Mouse (Mus musculus) inflammation-experienced regulatory T-cells, adult 6 months (primary cell): Measurements from ENCODE around the gene Gsc. TPM values are rescaled to one million over a fixed set of nuclear protein-coding genes. Genes with fewer than 3 reads are reported as not detected.

Source experiments
- ATAC-seq: one replicate; pipeline ENCODE4 v1.8.0; 2017
- polyA plus RNA-seq, 3 experiments: library from polyadenylated mRNA; unstranded; fragments of 100-300 nt; shearing (Covaris generic); gene quantifications; one replicate each; pipeline ENCODE4 v1.2.1; 2017

Gene Gsc
- polyA plus RNA-seq = not detected

DNA sequence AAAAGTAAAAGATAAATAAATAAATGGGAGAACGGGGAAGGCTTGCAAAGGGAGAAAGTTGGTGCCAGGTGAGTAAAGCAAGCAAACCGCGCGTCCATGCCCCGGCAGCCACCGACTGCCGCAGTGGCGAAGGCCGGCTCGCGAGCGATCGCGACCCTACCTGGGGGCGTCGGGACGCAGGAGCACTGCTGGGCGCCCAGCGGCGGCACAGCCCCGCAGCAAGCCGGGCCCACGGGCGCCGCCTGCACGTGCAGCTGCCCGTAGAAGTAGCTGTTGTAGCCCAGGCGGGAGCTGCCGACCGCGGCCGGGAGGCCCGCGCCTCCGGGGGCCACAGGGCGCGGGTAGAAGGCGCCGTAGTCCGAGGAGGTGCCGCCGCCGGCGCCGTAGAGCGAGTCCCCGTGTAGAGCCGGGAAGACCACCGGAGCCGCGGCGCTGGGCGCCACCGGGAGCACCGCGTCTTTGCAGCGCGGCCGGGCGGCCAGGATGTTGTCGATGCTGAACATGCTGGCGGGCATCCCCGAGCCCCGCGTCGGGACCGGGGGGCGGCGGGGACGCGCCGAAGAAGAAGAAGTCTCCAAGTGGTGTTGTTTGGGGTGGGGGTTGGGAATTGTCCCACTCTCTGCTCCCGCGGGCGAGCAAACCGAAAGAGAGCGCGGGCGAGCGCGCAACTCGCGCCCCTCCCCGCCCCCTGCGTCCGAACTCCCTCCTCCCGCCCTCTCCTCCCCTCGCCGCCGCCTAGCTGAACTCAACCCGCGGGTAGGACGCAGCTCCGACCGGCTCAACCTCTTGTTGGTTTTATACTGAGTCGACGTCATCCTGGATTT, at the start of gene Gsc:
Gsc (minus strand) TSS at position 730 of the 824 bp plus-strand sequence.
- ATAC-seq = no peak

- ATAC-seq = no peak
These were observed 46.6 kb upstream of the Gsc start for GRCm38 (mm10) chr12:104519721-104520120.

- no peak for ATAC-seq
These were observed 34.8 kb upstream of the Gsc start for GRCm38 (mm10) chr12:104507911-104508310.

DNA sequence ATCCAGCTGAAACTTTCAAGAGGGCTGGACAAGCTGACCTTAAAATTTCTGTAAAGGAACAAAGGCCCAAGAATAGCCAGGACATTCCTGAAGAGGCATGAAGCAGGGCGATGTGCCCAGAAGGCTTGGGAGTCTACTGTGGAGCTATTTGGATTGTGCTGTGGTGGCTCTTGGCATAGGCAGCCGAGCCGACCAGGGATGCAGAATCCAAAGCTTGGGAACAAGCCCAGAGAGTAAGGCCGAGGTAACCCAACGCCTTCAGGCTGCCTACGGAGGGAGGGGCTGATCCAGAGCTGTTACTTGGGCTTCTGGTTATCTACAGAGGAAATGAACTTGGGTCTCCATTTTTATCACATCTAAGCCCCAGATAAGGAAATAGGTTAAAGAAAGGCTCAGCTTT, 18.9 kb upstream of the Gsc start:
- no peak for ATAC-seq

DNA sequence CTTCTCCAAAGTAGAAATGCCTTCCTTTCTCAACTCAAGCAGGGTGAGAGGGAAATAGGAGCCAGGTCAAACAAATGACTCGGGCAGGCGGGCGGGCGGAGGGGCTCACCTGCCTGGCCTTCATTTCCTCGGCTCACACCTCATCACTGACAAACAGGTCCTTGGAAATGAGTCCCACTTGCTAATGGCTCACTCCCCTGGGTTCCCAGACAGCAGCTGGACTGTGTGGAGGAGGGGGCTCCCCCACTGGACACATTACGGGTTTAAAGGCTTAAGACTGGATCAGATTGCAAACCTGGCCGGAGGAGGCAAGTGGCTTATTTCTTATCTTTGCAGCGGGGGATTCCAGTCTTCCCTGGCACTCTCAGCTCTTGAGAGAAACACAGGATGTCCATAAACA, 13.1 kb upstream of the Gsc start:
- ATAC-seq = no peak

DNA sequence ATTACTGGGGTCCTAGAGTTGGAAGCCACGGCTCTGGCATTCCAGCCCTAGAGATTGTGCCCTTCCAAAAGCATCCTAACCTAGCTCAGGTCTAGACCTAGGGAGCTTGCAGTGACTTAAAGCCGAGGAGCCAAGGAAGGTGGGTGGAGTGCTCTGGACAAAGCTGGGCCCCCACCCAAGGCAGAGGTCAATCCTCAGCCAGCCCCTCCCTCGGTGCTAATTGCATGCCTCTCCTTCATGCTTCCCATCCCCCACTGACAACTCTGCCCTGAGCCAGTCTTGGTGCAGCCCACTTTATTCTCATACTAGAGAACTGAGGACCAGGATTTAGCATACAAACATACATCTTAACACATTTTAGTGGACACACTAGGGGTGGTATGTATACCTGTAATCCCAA, 12.0 kb upstream of the Gsc start:
- ATAC-seq = no peak

- no peak for ATAC-seq
These were observed 7.9 kb upstream of the Gsc start for GRCm38 (mm10) chr12:104481007-104481406.

DNA sequence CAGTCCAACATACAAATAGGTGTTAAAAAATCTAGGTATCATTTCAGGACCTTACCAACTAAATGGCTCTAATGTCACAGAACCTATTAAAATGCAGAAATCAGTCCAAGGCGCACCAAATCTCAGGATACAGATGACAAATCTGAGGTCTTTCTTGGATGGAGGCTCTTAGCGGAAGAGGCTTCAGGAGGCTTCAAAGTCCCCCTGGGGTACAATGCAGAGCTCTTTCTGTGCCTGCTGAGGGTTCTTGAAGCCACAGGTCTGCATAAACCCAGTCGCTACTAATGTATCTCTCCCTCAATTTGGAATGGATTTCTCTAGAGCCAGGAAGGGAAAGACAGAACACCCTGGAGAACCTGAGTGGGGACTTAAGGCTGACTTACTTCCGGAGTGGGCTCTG, 5.1 kb upstream of the Gsc start:
- ATAC-seq = no peak

DNA sequence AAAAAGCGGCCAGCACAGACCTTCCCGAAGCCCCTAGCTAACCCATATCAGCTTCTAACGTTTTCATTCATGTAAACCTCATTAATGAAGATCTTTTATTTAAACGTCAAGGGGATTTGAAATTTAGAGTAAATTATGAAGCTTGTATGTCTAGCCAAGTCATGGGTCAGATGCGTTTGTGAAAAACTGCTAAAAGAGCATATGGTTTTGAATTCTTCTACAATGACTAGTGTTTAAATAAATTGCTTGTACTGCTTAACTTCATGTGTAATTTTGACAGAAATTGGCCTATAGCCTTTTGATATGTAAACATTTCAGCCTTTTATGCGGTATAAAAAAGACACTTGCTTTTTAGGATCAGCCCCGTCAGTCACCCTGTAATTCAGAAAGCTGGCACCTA, 4.4 kb upstream of the Gsc start:
- ATAC-seq = no peak

DNA sequence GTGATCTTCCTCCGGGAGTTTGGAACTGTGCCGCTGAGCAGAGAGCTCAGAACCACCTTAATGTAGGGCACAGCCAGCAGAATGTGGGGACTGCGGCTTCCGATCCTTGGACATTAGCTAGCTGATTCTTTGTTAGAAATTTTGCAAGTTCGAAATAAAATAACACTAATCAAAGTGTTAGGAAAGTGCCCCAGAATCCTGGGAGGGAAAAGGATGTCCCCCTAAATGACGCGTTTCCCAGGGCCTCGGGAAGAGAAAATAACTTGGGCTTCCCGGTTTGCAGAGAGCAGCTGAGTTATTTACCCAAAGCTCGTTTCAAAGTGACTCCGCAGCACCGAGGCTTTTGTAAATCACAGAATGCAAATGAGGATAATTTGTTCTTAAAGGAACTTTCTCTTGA, 3.9 kb upstream of the Gsc start:
- no peak for ATAC-seq

DNA sequence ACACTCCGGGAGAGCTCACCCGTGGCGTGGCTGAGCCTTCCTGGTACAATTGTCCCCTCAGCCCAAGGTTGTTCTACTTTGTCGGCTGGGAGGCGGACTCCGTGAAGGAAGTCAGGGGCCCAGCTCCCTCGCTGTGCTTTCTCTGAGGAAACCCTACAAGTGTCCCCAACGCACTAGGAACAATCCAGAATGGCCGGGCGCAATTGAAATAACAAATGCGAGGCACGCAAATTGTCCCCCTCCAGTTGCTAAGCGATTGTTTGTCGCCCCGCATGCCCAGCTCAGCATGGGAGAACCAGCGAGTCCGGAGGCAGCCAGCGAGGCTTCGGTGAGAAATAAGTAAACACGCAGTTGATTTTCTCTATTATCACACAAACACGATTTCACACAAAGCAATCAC, 2.8 kb upstream of the Gsc start:
- no peak for ATAC-seq

- ATAC-seq = no peak
These were observed 2.0 kb upstream of the Gsc start for GRCm38 (mm10) chr12:104474881-104475740.

- ATAC-seq = no peak
These were observed 1.2 kb upstream of the Gsc start for GRCm38 (mm10) chr12:104474191-104474871.

GRCm38 (mm10) chr12:104473492-104473891, 362 bp upstream of the Gsc start:
- ATAC-seq = no peak

GRCm38 (mm10) chr12:104472218-104472525, 958 bp downstream of the Gsc start:
- no peak for ATAC-seq

DNA sequence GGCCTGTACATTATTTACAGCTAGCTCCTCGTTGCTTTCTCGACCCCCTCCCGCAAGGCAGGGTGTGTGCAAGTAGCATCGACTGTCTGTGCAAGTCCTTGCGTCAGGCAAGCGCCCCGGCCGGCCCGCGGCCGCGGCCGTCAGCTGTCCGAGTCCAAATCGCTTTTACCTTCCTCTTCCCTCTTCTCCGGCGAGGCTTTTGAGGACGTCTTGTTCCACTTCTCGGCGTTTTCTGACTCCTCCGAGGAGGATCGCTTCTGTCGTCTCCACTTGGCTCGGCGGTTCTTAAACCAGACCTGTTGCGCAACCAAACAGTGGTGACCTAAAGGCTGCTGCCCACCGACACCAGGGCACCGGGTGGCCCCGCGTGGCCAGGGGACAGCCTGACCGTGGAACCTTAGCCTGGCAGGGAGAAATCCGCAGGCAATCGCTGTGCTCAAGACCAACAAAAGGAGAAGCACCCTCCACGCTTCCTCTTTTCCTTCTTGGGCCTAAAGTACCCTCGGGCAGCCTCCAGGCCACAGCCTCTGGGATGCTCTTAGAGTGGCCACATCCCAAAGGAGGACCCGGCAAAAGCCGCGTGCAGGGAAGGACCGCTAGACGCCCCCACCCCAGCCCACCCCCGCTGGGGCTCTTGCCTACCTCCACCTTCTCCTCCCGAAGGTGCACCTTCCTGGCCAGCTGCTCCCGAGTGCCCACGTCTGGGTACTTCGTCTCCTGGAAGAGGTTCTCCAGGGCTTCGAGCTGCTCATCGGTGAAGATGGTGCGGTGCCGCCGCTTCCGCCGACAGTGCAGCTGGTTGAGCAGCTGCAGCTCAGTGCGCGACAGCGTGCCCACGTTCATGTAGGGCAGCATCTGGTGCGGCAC, 1.5 kb downstream of the Gsc start:
- no peak for ATAC-seq

DNA sequence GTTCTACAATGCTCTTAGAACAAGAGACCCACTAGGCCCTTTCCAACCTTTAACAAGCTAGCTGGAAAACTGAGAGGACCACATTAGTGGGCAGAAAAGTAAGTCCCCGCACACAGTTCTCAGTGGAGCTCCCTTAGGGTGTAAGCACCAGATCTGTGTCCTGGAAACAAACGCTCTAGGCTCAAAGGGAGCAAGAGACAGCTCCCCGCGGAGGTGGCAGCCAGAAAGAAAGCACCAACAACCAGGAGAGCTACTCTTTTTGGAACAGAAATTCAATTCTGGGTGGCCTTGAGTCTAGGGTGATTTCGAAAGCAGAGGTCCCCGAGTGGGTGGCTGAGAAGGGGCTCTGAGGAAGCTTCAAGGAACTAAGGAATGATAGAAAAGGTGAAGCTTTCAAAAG, 2.5 kb downstream of the Gsc start:
- no peak for ATAC-seq

GRCm38 (mm10) chr12:104468783-104469182, 4.3 kb downstream of the Gsc start:
- ATAC-seq = no peak

- ATAC-seq = no peak
These were observed 5.8 kb downstream of the Gsc start for GRCm38 (mm10) chr12:104467372-104467771.

- ATAC-seq = no peak
These were observed 6.2 kb downstream of the Gsc start for GRCm38 (mm10) chr12:104466930-104467329.

DNA sequence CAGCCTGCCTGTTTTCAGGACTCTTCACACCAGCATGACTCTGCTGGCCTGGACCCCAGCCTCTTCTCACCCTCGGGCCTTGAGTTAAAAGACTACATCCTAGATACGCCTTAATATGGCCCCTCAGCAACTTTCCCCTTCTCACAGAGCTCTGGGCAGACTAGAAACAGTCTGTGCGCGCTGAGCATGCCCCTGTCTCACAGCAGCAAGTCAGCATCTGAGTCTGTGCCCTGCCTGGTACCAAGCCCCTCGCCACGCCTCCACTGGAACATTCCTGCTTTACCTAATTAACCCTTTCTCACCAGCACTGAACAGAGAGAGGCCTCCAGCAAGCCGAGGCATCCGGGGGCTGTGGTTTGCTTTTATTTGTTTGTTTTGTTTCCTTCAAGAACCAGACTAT, 11.8 kb downstream of the Gsc start:
- ATAC-seq = no peak

GRCm38 (mm10) chr12:104459377-104459776, 13.8 kb downstream of the Gsc start:
- no peak for ATAC-seq

- no peak for ATAC-seq
These were observed 20.1 kb downstream of the Gsc start for GRCm38 (mm10) chr12:104453002-104453401.
